Mouse (Mus musculus) bone marrow, adult 2 months (tissue): ENCODE measurements around the gene Prss29. TPM values are rescaled to one million over a fixed set of nuclear protein-coding genes. Genes with fewer than 3 reads are reported as not detected.

Experiments
- H3K27ac ChIP-seq: fragments of 200-500 bp; 2 replicates; pipeline ENCODE4 v1.5.1; 2012; ENCODE audit warnings: low read depth, mild to moderate bottlenecking, control low read depth, inconsistent platforms, low read length; ENCODE audit not compliant: control insufficient read depth, poor library complexity, insufficient read depth
- H3K4me1 ChIP-seq: fragments of 200-500 bp; 2 replicates; pipeline ENCODE4 v1.6.1; 2011; ENCODE audit warnings: low read length; ENCODE audit not compliant: control insufficient read depth, insufficient read depth
- H3K4me3 ChIP-seq: fragments of 200-500 bp; replicated peaks from 2 replicates; pipeline ENCODE3; 2011; ENCODE audit warnings: mild to moderate bottlenecking, low read depth, low read length, control low read depth; ENCODE audit not compliant: control insufficient read depth
- CTCF ChIP-seq: fragments of 200-500 bp; IDR thresholded peaks from 2 replicates; pipeline ENCODE4 v1.5.1; 2011; ENCODE audit warnings: low read length, control low read depth; ENCODE audit not compliant: control insufficient read depth, insufficient read depth
- POLR2A ChIP-seq: fragments of 200-500 bp; IDR thresholded peaks from 2 replicates; pipeline ENCODE4 v1.6.1; 2011; ENCODE audit warnings: low read depth, mild to moderate bottlenecking, control low read depth, low read length, borderline replicate concordance; ENCODE audit not compliant: control insufficient read depth
- WGBS: fragments of 180-500 bp; shearing (Covaris S2); methylation state at CpG from one replicate; pipeline ENCODE4 v1.1.7; 2018; 5-methylcytosine and 5-hydroxymethylcytosine counted together
- polyA plus RNA-seq: library from polyadenylated mRNA; stranded (reverse); fragments of >200 nt; gene quantifications from 2 replicates; pipeline ENCODE4 v1.2.4, GENCODE M21; 2011; ENCODE audit warnings: low replicate concordance; ENCODE audit not compliant: missing spikeins, insufficient read depth, insufficient read length

Gene Prss29
- not detected in 2 replicates for polyA plus RNA-seq

GRCm38 (mm10) chr17:25318354-25318753 lies at the start of gene Prss29:
TSS of gene Prss29 (plus strand) at chr17:25318654.
- Histone ChIP-seq H3K4me3 (no peak within 1 kb of the TSS), H3K27ac (no peak within 1 kb of the TSS), H3K4me1 (no peaks in the 10 kb centered on the region)
- 65% methylated on average over 5 of the region's 5 CpGs for WGBS
- TF ChIP-seq CTCF (no peak), POLR2A (no peak)

DNA sequence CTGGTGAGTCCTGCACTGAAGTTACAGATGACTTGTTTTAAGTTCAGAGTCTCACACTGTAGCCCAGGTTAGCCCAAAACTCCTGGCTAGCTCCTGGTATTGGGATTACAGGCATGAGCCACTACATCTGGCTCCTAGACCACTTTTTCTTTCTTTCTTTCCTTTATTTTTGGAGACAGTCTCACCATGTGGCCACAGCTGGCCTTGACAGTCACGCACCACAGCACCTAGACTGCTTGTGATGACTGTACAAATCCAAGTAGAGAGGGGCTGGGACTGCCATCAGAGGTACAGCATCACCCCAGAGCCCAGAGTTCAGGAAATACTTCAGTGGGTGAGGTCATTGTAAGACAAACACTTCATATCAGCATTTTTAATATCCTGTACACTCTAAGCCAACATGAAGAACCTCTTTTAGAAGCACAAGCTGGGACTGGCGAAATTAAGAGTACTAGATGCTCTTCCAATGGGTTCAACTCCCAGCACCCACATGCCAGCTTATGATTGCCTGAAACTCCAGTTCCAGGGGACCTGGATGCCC lies 47.6 kb upstream of the Prss29 start:
- peaks cover 4% of the 10 kb centered on the region for H3K4me1 ChIP-seq
- no peak for TF ChIP-seq POLR2A
- no peak for TF ChIP-seq CTCF
- WGBS, result 72% methylated on average over 2 of the region's 2 CpGs
- no peak overlapping the region for H3K4me3 ChIP-seq
- H3K27ac ChIP-seq, result no peak overlapping the region

DNA sequence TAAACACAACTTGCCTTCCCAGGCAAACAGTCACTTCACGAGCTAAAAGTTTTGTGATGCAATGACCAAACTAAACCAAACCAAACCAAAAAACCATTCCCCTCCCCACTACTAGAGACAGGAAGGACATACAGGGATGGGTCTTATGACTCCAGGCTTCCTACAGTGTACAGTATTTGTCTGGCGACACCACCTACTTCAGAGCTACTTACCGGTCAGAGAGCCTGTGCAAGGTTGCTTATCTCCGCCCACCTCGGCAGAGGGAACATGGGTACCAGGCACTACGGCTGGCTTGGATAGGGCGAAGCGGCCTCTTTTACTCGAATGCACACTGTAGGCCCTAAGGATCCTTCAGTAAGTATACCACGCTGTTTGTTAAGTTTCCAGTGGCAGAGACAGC lies 46.1 kb upstream of the Prss29 start:
- H3K27ac ChIP-seq, result peak overlapping the region; percentile 98
- no peak for TF ChIP-seq POLR2A
- TF ChIP-seq CTCF, result no peak
- WGBS, result under 1% methylated on average over 10 of the region's 10 CpGs
- H3K4me1 ChIP-seq, result peaks cover 4% of the 10 kb centered on the region
- peak overlapping the region; percentile 91 for H3K4me3 ChIP-seq

DNA sequence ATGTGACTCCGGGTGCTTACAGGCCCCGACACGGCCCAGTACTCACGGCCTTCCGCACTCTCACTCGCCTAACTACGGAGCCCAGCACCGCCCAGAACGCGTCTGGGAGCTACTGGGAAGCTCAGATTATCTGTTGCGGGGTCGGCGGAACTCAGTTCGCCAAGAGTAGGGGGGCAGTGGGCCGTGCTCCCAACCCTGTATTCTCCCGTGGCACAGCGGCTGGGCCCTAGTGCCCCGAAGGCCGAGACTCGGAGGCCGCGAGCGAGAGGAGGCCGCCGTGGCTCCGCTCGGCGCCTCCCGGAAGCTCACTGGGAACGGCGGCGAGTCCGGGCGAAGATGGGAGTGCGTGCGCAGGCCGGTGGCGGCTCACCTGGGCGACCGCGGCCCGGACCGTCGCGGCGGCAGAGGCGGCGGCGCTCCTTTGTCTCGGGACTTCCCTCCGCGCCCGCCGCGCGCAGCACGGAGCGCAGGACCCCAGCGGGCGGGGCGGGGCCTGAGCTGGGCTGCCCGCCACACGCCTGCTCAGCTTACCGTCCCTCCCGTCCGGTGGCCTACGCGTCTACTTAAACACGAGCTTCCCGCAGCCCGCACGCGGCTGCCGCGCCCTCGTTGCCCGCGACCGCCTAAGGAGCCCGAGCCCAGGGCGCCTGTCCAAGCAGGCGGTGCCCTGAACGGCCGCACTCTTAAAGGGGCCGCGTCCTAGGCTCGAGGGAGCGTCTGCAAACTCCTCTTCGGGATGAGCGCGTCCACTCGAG lies 45.3 kb upstream of the Prss29 start:
- peak; percentile 79; the same call in 1 of the 2 replicates for TF ChIP-seq POLR2A
- TF ChIP-seq CTCF, result no peak
- H3K4me3 ChIP-seq, result peak overlapping the region; percentile 91
- WGBS, result under 1% methylated on average over 92 of the region's 92 CpGs
- peak overlapping the region; percentile 98 for H3K27ac ChIP-seq
- peaks cover 4% of the 10 kb centered on the region for H3K4me1 ChIP-seq

DNA sequence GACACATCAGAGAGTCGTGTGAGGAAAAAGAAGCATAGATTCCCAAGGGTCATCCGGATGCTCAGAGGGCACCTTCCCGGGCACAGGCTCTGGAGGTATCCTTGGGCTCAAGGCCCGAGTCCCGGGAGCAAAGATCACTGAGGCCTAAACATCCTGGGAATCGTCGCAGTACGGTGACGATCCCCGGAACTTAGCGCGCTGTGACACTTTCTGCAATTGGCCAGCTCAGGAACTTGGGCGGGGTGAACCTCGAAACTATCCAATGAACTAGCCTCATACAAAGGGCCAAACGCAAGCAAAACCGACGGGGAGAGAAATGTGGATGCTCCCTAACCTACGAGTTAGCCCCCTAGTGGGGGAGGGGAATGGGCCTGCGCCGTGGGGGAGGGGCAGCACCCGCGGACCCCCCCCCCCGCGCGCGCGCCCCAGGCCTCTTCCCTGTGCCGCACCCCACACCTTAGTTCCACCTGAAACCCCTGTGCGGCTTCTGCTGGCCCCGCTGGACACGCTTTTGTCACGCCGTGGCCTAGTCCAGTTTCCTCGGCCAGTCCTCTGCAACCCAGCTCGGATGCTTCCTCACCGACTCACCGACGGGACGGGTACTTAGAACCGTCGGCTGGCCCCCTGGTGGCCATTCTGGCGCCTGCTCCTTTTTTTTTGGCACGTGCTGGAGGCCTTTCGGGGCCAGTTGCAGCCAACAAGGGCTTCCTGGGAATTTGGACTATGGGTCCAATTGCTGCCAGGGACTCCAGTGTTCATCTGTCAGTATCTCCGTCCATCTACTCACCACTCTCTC lies 44.5 kb upstream of the Prss29 start:
- peak overlapping the region; percentile 91 for H3K4me3 ChIP-seq
- H3K27ac ChIP-seq, result peak overlapping the region; percentile 98
- TF ChIP-seq CTCF (peak; percentile 73), POLR2A (peak; percentile 74; the same call in 1 of the 2 replicates)
- WGBS, result 1% methylated on average over 43 of the region's 45 CpGs
- peaks cover 4% of the 10 kb centered on the region for H3K4me1 ChIP-seq

- TF ChIP-seq CTCF, result no peak
- TF ChIP-seq POLR2A, result no peak
- 75% methylated on average over 9 of the region's 9 CpGs for WGBS
- Histone ChIP-seq H3K4me3 (peak within 1 kb of the TSS; percentile 91), H3K27ac (peak within 1 kb of the TSS; percentile 98), H3K4me1 (peaks cover 4% of the 10 kb centered on the region)
Measured at GRCm38 (mm10) chr17:25274571-25275346, 43.7 kb upstream of the Prss29 start, which contains the start of gene Ube2i. TSS of gene Ube2i (minus strand) at chr17:25274622.

DNA sequence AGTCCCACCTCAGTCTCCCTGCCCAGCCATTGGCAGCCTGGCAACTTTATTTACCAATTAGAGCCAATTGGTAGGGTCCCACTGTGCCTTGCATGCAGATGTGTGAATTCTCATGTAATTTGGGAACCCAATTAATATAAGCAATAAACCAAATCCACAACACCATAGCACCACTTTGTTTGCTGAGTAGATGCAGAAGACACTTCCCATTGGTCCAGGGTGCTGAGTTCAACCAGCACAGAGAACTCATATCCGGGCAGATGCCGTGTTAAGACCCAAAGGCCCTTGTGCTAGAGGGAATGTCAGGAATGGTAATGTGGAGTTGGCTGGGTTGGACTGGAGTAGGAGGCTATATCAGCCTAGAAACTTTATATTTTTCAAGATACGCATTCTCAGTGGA lies 42.6 kb upstream of the Prss29 start:
- no peak overlapping the region for H3K27ac ChIP-seq
- 84% methylated on average over 3 of the region's 3 CpGs for WGBS
- TF ChIP-seq POLR2A (no peak), CTCF (no peak)
- H3K4me3 ChIP-seq, result no peak overlapping the region
- peaks cover 4% of the 10 kb centered on the region for H3K4me1 ChIP-seq
